Mouse (Mus musculus): ENCODE measurements around the gene Cox7a1. TPM values are rescaled to one million over a fixed set of nuclear protein-coding genes. Genes with fewer than 3 reads are reported as not detected.

Cox7a1 gene
- polyA plus RNA-seq, 1 experiment from 2014 or later: 17.0 TPM

DNA sequence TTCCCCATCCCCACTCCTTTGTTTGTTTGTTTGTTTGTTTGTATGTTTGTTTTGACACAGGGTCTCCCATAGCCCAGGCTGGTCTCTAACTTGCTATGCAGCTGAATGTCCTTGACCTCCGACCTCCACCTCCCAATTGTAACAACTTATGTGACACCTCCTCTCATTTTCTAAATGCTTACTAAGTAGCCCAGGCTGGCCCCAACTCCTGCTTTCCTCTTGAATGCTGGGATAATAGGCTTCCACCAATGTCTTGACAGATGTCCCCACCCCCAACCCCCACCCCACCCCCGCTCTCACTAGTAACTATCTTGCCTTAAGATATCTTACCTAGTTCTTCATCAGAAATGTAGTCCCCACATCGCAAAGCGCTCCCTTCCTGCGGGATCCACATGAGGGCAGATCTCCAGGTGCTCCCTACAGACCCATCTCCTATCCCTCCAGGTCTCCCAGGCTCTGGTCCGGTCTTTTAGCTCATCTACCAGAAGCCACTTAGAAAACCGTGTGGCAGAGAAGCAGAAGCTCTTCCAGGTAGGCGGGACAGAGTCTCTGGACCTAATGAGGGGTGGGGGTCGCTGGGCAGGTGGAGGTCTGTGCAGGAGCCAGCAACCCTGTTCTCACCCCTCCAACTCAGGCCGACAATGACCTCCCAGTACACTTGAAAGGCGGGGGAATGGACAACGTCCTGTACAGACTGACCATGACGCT is 851 bp downstream of the Cox7a1 start:
- WGBS: 69% methylated on average over 13 of the region's 13 CpGs
- ATAC-seq (ENCODE audit: low read depth): no peak

DNA sequence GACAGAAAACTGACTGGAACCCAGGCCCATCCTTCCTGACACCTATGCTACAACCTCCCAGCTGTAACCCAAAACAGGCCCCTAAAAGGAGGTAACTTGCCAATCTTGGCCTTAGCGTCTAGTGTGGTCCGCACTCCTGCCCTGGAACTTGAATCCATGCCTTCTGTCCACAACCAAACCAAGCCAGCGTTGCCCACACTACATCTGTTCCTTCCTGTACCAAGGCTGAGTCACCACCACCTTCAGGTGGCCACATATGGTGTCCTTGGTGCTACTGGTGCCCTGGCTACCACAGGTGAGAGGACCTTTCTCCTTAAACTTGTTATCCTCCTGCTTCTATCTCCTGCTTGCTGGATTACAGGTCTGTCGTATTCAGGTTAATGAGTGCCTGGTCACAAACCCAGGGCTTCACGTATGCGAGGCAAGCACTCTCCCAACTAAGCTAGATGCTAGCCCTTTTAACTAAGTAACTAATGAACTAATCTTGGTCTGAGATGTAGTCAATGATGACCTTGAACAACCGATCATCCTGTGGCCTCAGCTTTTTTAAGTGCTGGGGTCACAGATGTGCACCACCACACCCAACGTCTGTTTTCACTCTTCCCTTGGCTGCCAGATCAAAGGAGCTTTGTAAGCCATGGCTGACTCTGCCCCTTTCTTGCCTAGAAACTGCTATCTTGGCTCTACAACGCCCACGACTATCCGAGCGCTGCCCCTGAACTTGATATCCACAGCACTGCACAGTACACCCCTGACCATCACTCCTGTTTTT is 4.6 kb downstream of the Cox7a1 start:
- WGBS: 69% methylated on average over 12 of the region's 12 CpGs
- no peak for DNase-seq (ENCODE audit: low spot score)
- no peak overlapping the region for H3K9ac ChIP-seq (ENCODE audit: low read depth, low read length)
- H3K4me3 ChIP-seq (ENCODE audit: low read depth, low read length): no peak overlapping the region
- H3K4me1 ChIP-seq (ENCODE audit: control insufficient read depth, insufficient read depth, low read length): peaks cover 19% of the 10 kb centered on the region
- H3K36me3 ChIP-seq (ENCODE audit: control insufficient read depth, insufficient read depth, low read length): peaks cover 73% of the 10 kb centered on the region
- H3K4me2 ChIP-seq (ENCODE audit: low read depth, low read length): no peak overlapping the region
- H3K27me3 ChIP-seq (replicated peaks; ENCODE audit: control insufficient read depth, insufficient read depth, low read length): no peaks in the 10 kb centered on the region
- no peaks in the 10 kb centered on the region for H3K9me3 ChIP-seq (ENCODE audit: control insufficient read depth, low read length)
- ATAC-seq (ENCODE audit: low read depth): no peak
- H3K27ac ChIP-seq (replicated peaks; ENCODE audit: low read depth, low read length): no peak overlapping the region

More for the DNA sequence above, 851 bp downstream of the Cox7a1 start:
- Histone ChIP-seq H3K4me3 (ENCODE audit: low read depth, low read length) (no peak overlapping the region), H3K9me3 (ENCODE audit: control insufficient read depth, low read length) (no peaks in the 10 kb centered on the region), H3K9ac (ENCODE audit: low read depth, low read length) (no peak overlapping the region), H3K4me1 (ENCODE audit: control insufficient read depth, insufficient read depth, low read length) (peaks cover 8% of the 10 kb centered on the region; the same call in 1 of the 2 replicates), H3K36me3 (ENCODE audit: control insufficient read depth, insufficient read depth, low read length) (peaks cover 45% of the 10 kb centered on the region), H3K4me2 (ENCODE audit: low read depth, low read length) (peak overlapping the region; percentile 45; the same call in 1 of the 2 replicates), H3K27me3 (replicated peaks; ENCODE audit: control insufficient read depth, insufficient read depth, low read length) (no peaks in the 10 kb centered on the region), H3K27ac (replicated peaks; ENCODE audit: low read depth, low read length) (no peak overlapping the region)
- DNase-seq (ENCODE audit: low spot score): no peak

DNA sequence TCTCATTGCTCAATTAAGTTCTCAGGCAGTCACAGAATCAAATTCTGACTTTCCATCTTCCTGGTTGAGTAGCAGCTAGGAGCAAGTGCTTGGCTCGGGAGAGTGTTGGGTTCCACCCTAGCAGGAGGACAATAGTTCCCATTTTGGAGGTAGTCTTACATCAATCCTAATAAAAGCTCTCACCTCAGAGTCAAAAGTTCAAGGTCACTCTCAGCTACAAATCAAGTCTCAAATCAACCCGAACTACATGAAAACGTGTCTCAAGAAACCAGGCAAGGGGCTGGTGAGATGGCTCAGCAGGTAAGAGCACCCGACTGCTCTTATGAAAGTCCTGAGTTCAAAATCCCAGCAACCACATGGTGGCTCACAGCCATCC is 5.2 kb downstream of the Cox7a1 start:
- DNase-seq (ENCODE audit: low spot score) (no peak), ATAC-seq (ENCODE audit: low read depth) (no peak)
- 77% methylated on average over 4 of the region's 4 CpGs for WGBS
- Histone ChIP-seq H3K9ac (ENCODE audit: low read depth, low read length) (no peak overlapping the region), H3K4me2 (ENCODE audit: low read depth, low read length) (no peak overlapping the region), H3K27ac (replicated peaks; ENCODE audit: low read depth, low read length) (no peak overlapping the region), H3K4me1 (ENCODE audit: control insufficient read depth, insufficient read depth, low read length) (peaks cover 16% of the 10 kb centered on the region), H3K36me3 (ENCODE audit: control insufficient read depth, insufficient read depth, low read length) (peaks cover 73% of the 10 kb centered on the region), H3K9me3 (ENCODE audit: control insufficient read depth, low read length) (no peaks in the 10 kb centered on the region), H3K27me3 (replicated peaks; ENCODE audit: control insufficient read depth, insufficient read depth, low read length) (no peaks in the 10 kb centered on the region), H3K4me3 (ENCODE audit: low read depth, low read length) (no peak overlapping the region)

DNA sequence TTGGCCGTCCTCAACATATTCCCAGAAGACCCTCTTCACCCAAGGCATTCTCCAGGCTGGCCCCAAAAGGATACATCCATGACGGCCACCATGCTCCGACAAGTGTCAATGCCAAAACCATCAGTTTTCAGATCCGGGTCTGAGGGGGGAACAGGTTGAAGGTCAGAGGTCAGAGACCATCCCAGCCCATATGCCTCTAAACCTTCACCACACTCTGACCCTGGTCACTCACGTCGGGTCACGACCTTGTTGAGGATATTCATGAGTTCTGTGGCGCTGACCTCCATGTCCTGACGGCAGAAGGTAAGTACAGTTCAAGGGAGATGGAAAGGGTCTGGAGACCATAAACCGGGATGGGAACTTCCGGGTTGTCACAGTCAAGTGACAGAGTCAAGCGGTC is 8.1 kb downstream of the Cox7a1 start:
- Histone ChIP-seq H3K27ac (replicated peaks; ENCODE audit: low read depth, low read length) (no peak overlapping the region), H3K4me3 (ENCODE audit: low read depth, low read length) (no peak overlapping the region), H3K4me2 (ENCODE audit: low read depth, low read length) (peak overlapping the region; percentile 69), H3K9ac (ENCODE audit: low read depth, low read length) (no peak overlapping the region), H3K9me3 (ENCODE audit: control insufficient read depth, low read length) (no peaks in the 10 kb centered on the region), H3K36me3 (ENCODE audit: control insufficient read depth, insufficient read depth, low read length) (peaks cover 54% of the 10 kb centered on the region), H3K4me1 (ENCODE audit: control insufficient read depth, insufficient read depth, low read length) (peaks cover 12% of the 10 kb centered on the region), H3K27me3 (replicated peaks; ENCODE audit: control insufficient read depth, insufficient read depth, low read length) (no peaks in the 10 kb centered on the region)
- ATAC-seq (ENCODE audit: low read depth) (no peak), DNase-seq (ENCODE audit: low spot score) (no peak)
- 92% methylated on average over 12 of the region's 12 CpGs for WGBS

DNA sequence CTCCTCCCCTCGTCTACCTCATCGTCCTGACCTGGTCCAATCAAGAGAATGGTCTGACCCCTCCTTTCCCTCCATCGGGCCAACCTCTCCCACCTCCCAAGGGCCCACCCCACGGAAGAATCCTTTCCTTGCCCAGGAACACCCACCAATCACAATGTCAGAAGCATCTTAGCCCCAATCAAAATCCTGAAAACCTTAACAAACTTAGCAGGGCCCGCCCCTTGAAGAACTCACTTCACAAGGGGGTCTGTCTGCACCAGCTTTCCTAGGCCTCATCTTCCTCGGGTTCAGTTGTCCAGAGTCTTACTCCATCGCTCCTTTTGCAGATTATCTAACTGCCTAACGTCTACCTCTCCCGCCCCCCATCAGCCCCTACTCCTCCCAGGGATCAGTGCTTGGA is 9.1 kb downstream of the Cox7a1 start:
- Histone ChIP-seq H3K9me3 (ENCODE audit: control insufficient read depth, low read length) (no peaks in the 10 kb centered on the region), H3K27me3 (replicated peaks; ENCODE audit: control insufficient read depth, insufficient read depth, low read length) (no peaks in the 10 kb centered on the region), H3K36me3 (ENCODE audit: control insufficient read depth, insufficient read depth, low read length) (peaks cover 45% of the 10 kb centered on the region), H3K4me3 (ENCODE audit: low read depth, low read length) (peak overlapping the region; percentile 78), H3K27ac (replicated peaks; ENCODE audit: low read depth, low read length) (no peak overlapping the region; the same call in 1 of the 2 replicates), H3K4me1 (ENCODE audit: control insufficient read depth, insufficient read depth, low read length) (peaks cover 12% of the 10 kb centered on the region), H3K9ac (ENCODE audit: low read depth, low read length) (peak overlapping the region; percentile 86), H3K4me2 (ENCODE audit: low read depth, low read length) (peak overlapping the region; percentile 69)
- DNase-seq (ENCODE audit: low spot score): peak; percentile 56
- WGBS: 13% methylated on average over 9 of the region's 9 CpGs
- 0 out of 2 replicates have a peak, but pooled peaks have one; percentile 17 for ATAC-seq (ENCODE audit: low read depth)

DNA sequence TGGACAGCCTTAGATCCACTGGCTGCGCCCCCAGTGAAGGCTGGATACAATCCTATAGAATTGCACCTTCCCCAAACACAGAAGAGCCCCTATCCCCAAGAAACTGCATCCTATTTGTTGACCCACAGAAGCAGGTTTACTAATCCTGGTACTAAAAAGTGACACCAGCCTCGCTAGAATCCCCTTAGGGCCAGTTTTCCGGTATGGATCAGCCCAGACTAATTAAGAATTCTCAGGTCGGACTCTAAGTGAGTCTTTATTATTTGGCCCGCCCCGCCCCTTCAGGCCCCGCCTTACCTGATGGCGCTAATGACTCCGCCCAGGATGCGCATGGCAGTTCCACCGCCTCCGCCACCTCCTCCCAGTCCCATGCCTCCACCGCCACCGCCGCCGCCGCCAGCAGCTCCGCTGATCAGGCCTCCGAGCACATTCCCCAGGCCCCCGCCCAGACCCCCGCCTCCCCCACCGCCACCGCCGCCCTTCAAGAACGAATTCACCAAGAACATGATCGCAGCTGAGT is 9.7 kb downstream of the Cox7a1 start:
- Histone ChIP-seq H3K27me3 (replicated peaks; ENCODE audit: control insufficient read depth, insufficient read depth, low read length) (no peaks in the 10 kb centered on the region), H3K27ac (replicated peaks; ENCODE audit: low read depth, low read length) (peak overlapping the region; percentile 89)

DNA sequence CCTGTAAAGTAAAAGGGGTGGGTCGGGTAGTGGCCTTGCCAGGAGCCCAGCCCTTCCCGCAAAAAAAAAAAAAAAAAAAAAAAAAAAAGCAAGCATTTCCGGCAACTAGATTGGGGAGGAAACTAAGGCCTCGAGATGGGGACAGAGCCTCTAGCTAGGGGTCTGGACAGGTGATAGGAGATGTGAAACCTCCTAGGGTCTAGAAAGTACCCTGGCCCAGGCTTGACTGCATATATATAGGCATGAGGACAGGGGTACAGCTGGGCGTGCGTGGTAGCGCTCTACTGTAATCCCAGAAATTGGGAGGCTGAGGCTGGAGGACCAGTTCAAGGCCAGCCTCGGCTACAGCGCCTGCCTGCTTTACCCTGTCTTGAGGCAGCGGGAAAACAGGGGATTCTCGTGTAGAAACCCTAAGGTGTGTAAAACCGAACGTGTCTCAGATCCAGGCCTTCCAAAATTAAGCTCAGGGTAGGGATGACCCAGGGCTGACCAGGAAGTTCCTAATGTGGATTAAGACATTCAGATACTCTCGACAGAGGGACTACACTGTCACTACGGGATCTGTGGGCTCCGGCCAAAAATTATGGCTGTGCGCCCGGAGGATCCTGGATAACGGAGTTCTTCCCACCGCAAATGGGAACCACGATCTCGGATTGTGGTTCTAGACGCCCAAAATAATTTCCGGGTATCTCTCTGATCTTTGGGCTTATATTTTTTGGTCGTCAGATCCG is 10.3 kb downstream of the Cox7a1 start:
- Histone ChIP-seq H3K9me3 (ENCODE audit: control insufficient read depth, low read length) (no peaks in the 10 kb centered on the region), H3K27me3 (replicated peaks; ENCODE audit: control insufficient read depth, insufficient read depth, low read length) (no peaks in the 10 kb centered on the region), H3K4me1 (ENCODE audit: control insufficient read depth, insufficient read depth, low read length) (peaks cover 12% of the 10 kb centered on the region), H3K4me3 (ENCODE audit: low read depth, low read length) (peak overlapping the region; percentile 78), H3K36me3 (ENCODE audit: control insufficient read depth, insufficient read depth, low read length) (peaks cover 32% of the 10 kb centered on the region), H3K4me2 (ENCODE audit: low read depth, low read length) (peak overlapping the region; percentile 69), H3K9ac (ENCODE audit: low read depth, low read length) (peak overlapping the region; percentile 86), H3K27ac (replicated peaks; ENCODE audit: low read depth, low read length) (peak overlapping the region; percentile 89)
- DNase-seq (ENCODE audit: low spot score): no peak
- ATAC-seq (ENCODE audit: low read depth): peak; percentile 3; the same call in 1 of the 2 replicates
- WGBS: under 1% methylated on average over 26 of the region's 26 CpGs

More for the DNA sequence above, 9.7 kb downstream of the Cox7a1 start:
- H3K36me3 ChIP-seq (ENCODE audit: control insufficient read depth, insufficient read depth, low read length): peaks cover 38% of the 10 kb centered on the region
- DNase-seq (ENCODE audit: low spot score) (peak; percentile 88), ATAC-seq (ENCODE audit: low read depth) (peak; percentile 64)
- H3K4me1 ChIP-seq (ENCODE audit: control insufficient read depth, insufficient read depth, low read length): peaks cover 12% of the 10 kb centered on the region
- H3K9ac ChIP-seq (ENCODE audit: low read depth, low read length): peak overlapping the region; percentile 86
- H3K4me2 ChIP-seq (ENCODE audit: low read depth, low read length): peak overlapping the region; percentile 69
- no peaks in the 10 kb centered on the region for H3K9me3 ChIP-seq (ENCODE audit: control insufficient read depth, low read length)
- H3K4me3 ChIP-seq (ENCODE audit: low read depth, low read length): peak overlapping the region; percentile 78
- WGBS: 1% methylated on average over 20 of the region's 26 CpGs

DNA sequence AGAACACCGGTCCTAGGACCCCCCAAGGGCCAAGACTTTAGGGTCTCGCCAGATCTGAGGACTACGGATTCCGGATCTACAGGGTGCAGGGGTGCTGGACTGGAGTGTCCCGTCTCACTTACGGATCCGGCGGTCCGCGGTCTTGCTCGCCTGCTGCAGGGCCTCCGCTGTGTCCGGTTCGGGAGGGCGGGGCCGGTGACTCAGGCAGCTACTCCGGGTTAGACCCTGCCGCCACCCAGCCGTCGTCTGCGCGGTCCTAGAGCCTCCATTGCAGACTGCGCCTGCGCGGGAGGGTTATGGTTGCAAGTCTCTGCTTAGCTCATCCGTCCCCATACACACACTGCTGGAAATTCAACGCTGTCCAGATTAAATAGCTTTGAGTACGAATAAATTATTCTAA is 10.9 kb downstream of the Cox7a1 start:
- H3K9me3 ChIP-seq (ENCODE audit: control insufficient read depth, low read length): no peaks in the 10 kb centered on the region
- peak; percentile 97 for DNase-seq (ENCODE audit: low spot score)
- H3K4me3 ChIP-seq (ENCODE audit: low read depth, low read length): peak overlapping the region; percentile 78
- peak overlapping the region; percentile 86 for H3K9ac ChIP-seq (ENCODE audit: low read depth, low read length)
- H3K27me3 ChIP-seq (replicated peaks; ENCODE audit: control insufficient read depth, insufficient read depth, low read length): no peaks in the 10 kb centered on the region
- H3K4me1 ChIP-seq (ENCODE audit: control insufficient read depth, insufficient read depth, low read length): peaks cover 12% of the 10 kb centered on the region
- peak; percentile 93 for ATAC-seq (ENCODE audit: low read depth)
- WGBS: 0% methylated on average over 26 of the region's 28 CpGs
- peak overlapping the region; percentile 89 for H3K27ac ChIP-seq (replicated peaks; ENCODE audit: low read depth, low read length)
- H3K4me2 ChIP-seq (ENCODE audit: low read depth, low read length): peak overlapping the region; percentile 69
- peaks cover 28% of the 10 kb centered on the region for H3K36me3 ChIP-seq (ENCODE audit: control insufficient read depth, insufficient read depth, low read length)

Data from embryonic facial prominence, embryonic 14.5 days (tissue).